19 mouse cellular contexts compared by ENCODE assay signal in the genomic region with DNA sequence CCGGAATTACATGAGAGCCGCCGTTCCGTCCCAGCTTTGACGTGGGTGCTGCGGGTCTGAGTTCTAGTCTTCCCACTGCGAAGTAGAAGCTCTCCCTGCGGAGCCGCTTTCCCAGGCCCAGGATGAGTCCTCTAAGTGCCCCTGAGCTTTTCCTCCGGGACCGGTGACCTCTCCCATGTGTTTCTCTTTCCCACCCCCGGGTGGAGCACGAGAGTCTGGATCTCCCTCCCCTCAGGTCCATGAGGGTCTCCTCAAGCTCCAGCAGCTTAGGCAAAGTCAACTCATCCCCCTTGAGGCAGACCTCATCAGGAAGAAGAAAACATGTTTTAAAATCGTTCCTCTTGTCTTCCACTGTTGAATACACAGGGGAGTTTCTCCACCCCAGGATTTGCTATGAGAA.
"Had no signal": no experiment of that assay in that cellular context is flagged by ENCODE, and none has a peak within 500 bp of the region (broad histone marks: within the 10 kb centered on the region; RNA-seq: fewer than 3 reads in every experiment).

No protein-coding gene starts in this region.

- H3K4me3 ChIP-seq: kidney, embryonic 15.5 days; limb, embryonic 12.5 days; limb, embryonic 15.5 days; midbrain, embryonic 12.5 days; stomach, embryonic 15.5 days had no signal

- H3K36me3 ChIP-seq: kidney, embryonic 15.5 days; limb, embryonic 12.5 days; limb, embryonic 15.5 days; midbrain, embryonic 12.5 days; stomach, embryonic 15.5 days had no signal

- H3K9me3 ChIP-seq: kidney, embryonic 15.5 days; limb, embryonic 15.5 days; midbrain, embryonic 12.5 days; stomach, embryonic 15.5 days had no signal

- H3K4me1 ChIP-seq: kidney, embryonic 15.5 days; limb, embryonic 12.5 days; limb, embryonic 15.5 days; midbrain, embryonic 12.5 days; stomach, embryonic 15.5 days had no signal

- DNase-seq: kidney, adult 11 months; kidney, adult 8-10 months; kidney, postnatal 25 days; left cerebral cortex, postnatal 4 days; liver, postnatal 0 days; lung, embryonic 14.5 days; right cerebral cortex, postnatal 25 days; spleen, adult 18-20 months; thymus, postnatal 36 days had no signal

- H3K27ac ChIP-seq: kidney, embryonic 15.5 days; limb, embryonic 12.5 days; limb, embryonic 15.5 days; liver, embryonic 14.5 days; macrophage; midbrain, embryonic 12.5 days; stomach, embryonic 15.5 days had no signal

- H3K27me3 ChIP-seq: midbrain, embryonic 12.5 days; stomach, embryonic 15.5 days had no signal

- H3K9ac ChIP-seq: kidney, embryonic 15.5 days; limb, embryonic 12.5 days; limb, embryonic 15.5 days; liver, embryonic 14.5 days; liver, postnatal 0 days; lung, embryonic 14.5 days; midbrain, embryonic 12.5 days; stomach, embryonic 15.5 days had no signal

- H3K4me2 ChIP-seq: kidney, embryonic 15.5 days; limb, embryonic 12.5 days; limb, embryonic 15.5 days; liver, embryonic 11.5 days; lung, embryonic 14.5 days; midbrain, embryonic 12.5 days; stomach, embryonic 15.5 days had no signal

- ATAC-seq: liver, postnatal 0 days; lung, postnatal 0 days; midbrain, embryonic 16.5 days had no signal
